Mouse (Mus musculus): ENCODE results near the gene Hacd3. TPM values are rescaled to one million over a fixed set of nuclear protein-coding genes. Genes with fewer than 3 reads are reported as not detected.

Hacd3 gene
- polyA plus RNA-seq, 1 experiment from 2014 or later, result 78.7 TPM

GRCm38 (mm10) chr9:65027241-65027640 lies 5.7 kb upstream of the Hacd3 start:
- Histone ChIP-seq H3K9me3 (no peaks in the 10 kb centered on the region), H3K36me3 (no peaks in the 10 kb centered on the region), H3K27me3 (ENCODE audit: insufficient read depth, poor library complexity, severe bottlenecking) (no peaks in the 10 kb centered on the region), H3K4me3 (no peak overlapping the region), H3K27ac (no peak overlapping the region), H3K4me1 (peaks cover 6% of the 10 kb centered on the region)
- WGBS, result 85% methylated on average over 7 of the region's 7 CpGs
- no peak for DNase-seq (ENCODE audit: low spot score)

GRCm38 (mm10) chr9:65023447-65023846 lies 2.0 kb upstream of the Hacd3 start:
- H3K36me3 ChIP-seq, result no peaks in the 10 kb centered on the region
- no peak for DNase-seq (ENCODE audit: low spot score)
- no peaks in the 10 kb centered on the region for H3K9me3 ChIP-seq
- no peaks in the 10 kb centered on the region for H3K27me3 ChIP-seq (ENCODE audit: insufficient read depth, poor library complexity, severe bottlenecking)
- H3K4me3 ChIP-seq, result no peak overlapping the region
- WGBS, result 87% methylated on average over 3 of the region's 3 CpGs
- H3K4me1 ChIP-seq, result peaks cover 29% of the 10 kb centered on the region
- no peak overlapping the region for H3K27ac ChIP-seq

- DNase-seq (ENCODE audit: low spot score), result no peak
- peaks cover 29% of the 10 kb centered on the region for H3K4me1 ChIP-seq
- no peaks in the 10 kb centered on the region for H3K9me3 ChIP-seq
- H3K27me3 ChIP-seq (ENCODE audit: insufficient read depth, poor library complexity, severe bottlenecking), result no peaks in the 10 kb centered on the region
- H3K4me3 ChIP-seq, result no peak overlapping the region
- H3K36me3 ChIP-seq, result no peaks in the 10 kb centered on the region
- H3K27ac ChIP-seq, result peak overlapping the region; percentile 97; the same call in 1 of the 2 replicates
- WGBS, result 71% methylated on average over 4 of the region's 4 CpGs
Observed at GRCm38 (mm10) chr9:65022580-65023135, 1.2 kb upstream of the Hacd3 start.

GRCm38 (mm10) chr9:65021887-65022579 lies 540 bp upstream of the Hacd3 start:
- peaks cover 30% of the 10 kb centered on the region for H3K4me1 ChIP-seq
- H3K4me3 ChIP-seq, result peak overlapping the region; percentile 83
- no peaks in the 10 kb centered on the region for H3K36me3 ChIP-seq
- DNase-seq (ENCODE audit: low spot score), result no peak
- 23% methylated on average over 9 of the region's 9 CpGs for WGBS
- no peaks in the 10 kb centered on the region for H3K9me3 ChIP-seq
- peak overlapping the region; percentile 97 for H3K27ac ChIP-seq
- H3K27me3 ChIP-seq (ENCODE audit: insufficient read depth, poor library complexity, severe bottlenecking), result no peaks in the 10 kb centered on the region

GRCm38 (mm10) chr9:65020128-65020527 lies 1.4 kb downstream of the Hacd3 start:
- peak overlapping the region; percentile 83 for H3K4me3 ChIP-seq
- 54% methylated on average over 4 of the region's 4 CpGs for WGBS
- peaks cover 46% of the 10 kb centered on the region for H3K4me1 ChIP-seq
- H3K9me3 ChIP-seq, result no peaks in the 10 kb centered on the region
- H3K36me3 ChIP-seq, result no peaks in the 10 kb centered on the region
- H3K27me3 ChIP-seq (ENCODE audit: insufficient read depth, poor library complexity, severe bottlenecking), result no peaks in the 10 kb centered on the region
- no peak overlapping the region for H3K27ac ChIP-seq
- no peak for DNase-seq (ENCODE audit: low spot score)

- H3K4me1 ChIP-seq, result peaks cover 46% of the 10 kb centered on the region
- DNase-seq (ENCODE audit: low spot score), result no peak
Observed at GRCm38 (mm10) chr9:65019146-65019545, 2.3 kb downstream of the Hacd3 start.

GRCm38 (mm10) chr9:65018588-65019121 lies 2.8 kb downstream of the Hacd3 start:
- 78% methylated on average over 3 of the region's 3 CpGs for WGBS
- peaks cover 46% of the 10 kb centered on the region for H3K4me1 ChIP-seq
- no peak overlapping the region for H3K27ac ChIP-seq
- no peaks in the 10 kb centered on the region for H3K27me3 ChIP-seq (ENCODE audit: insufficient read depth, poor library complexity, severe bottlenecking)
- H3K9me3 ChIP-seq, result no peaks in the 10 kb centered on the region
- no peak for DNase-seq (ENCODE audit: low spot score)
- no peak overlapping the region for H3K4me3 ChIP-seq
- no peaks in the 10 kb centered on the region for H3K36me3 ChIP-seq

More at GRCm38 (mm10) chr9:65019146-65019545, 2.3 kb downstream of the Hacd3 start:
- Histone ChIP-seq H3K9me3 (no peaks in the 10 kb centered on the region), H3K27ac (no peak overlapping the region), H3K27me3 (ENCODE audit: insufficient read depth, poor library complexity, severe bottlenecking) (no peaks in the 10 kb centered on the region), H3K4me3 (no peak overlapping the region), H3K36me3 (no peaks in the 10 kb centered on the region)
- 48% methylated on average over 3 of the region's 3 CpGs for WGBS

- Histone ChIP-seq H3K27me3 (ENCODE audit: insufficient read depth, poor library complexity, severe bottlenecking) (no peaks in the 10 kb centered on the region), H3K4me1 (peaks cover 46% of the 10 kb centered on the region), H3K36me3 (no peaks in the 10 kb centered on the region), H3K9me3 (no peaks in the 10 kb centered on the region), H3K4me3 (no peak overlapping the region), H3K27ac (no peak overlapping the region)
- WGBS, result 85% methylated on average over 4 of the region's 4 CpGs
- DNase-seq (ENCODE audit: low spot score), result no peak
Observed at GRCm38 (mm10) chr9:65017896-65018295, 3.6 kb downstream of the Hacd3 start.

GRCm38 (mm10) chr9:65016978-65017827 lies 4.3 kb downstream of the Hacd3 start:
- H3K27me3 ChIP-seq (ENCODE audit: insufficient read depth, poor library complexity, severe bottlenecking), result no peaks in the 10 kb centered on the region
- no peak overlapping the region for H3K4me3 ChIP-seq
- no peak for DNase-seq (ENCODE audit: low spot score)
- 86% methylated on average over 16 of the region's 16 CpGs for WGBS
- H3K9me3 ChIP-seq, result no peaks in the 10 kb centered on the region
- no peak overlapping the region for H3K27ac ChIP-seq
- peaks cover 44% of the 10 kb centered on the region for H3K4me1 ChIP-seq
- no peaks in the 10 kb centered on the region for H3K36me3 ChIP-seq

- DNase-seq (ENCODE audit: low spot score), result no peak
- Histone ChIP-seq H3K4me3 (no peak overlapping the region), H3K4me1 (peaks cover 37% of the 10 kb centered on the region), H3K36me3 (no peaks in the 10 kb centered on the region), H3K27me3 (ENCODE audit: insufficient read depth, poor library complexity, severe bottlenecking) (no peaks in the 10 kb centered on the region), H3K9me3 (no peaks in the 10 kb centered on the region), H3K27ac (no peak overlapping the region)
- 83% methylated on average over 4 of the region's 4 CpGs for WGBS
Observed at GRCm38 (mm10) chr9:65016241-65016977, 5.1 kb downstream of the Hacd3 start.

- Histone ChIP-seq H3K36me3 (no peaks in the 10 kb centered on the region), H3K4me1 (peaks cover 39% of the 10 kb centered on the region), H3K4me3 (no peak overlapping the region; the same call in 1 of the 2 replicates), H3K27me3 (ENCODE audit: insufficient read depth, poor library complexity, severe bottlenecking) (no peaks in the 10 kb centered on the region), H3K27ac (no peak overlapping the region), H3K9me3 (no peaks in the 10 kb centered on the region)
- WGBS, result 54% methylated on average over 7 of the region's 7 CpGs
- no peak for DNase-seq (ENCODE audit: low spot score)
Observed at GRCm38 (mm10) chr9:65015461-65016222, 5.9 kb downstream of the Hacd3 start.

GRCm38 (mm10) chr9:65011304-65011703 lies 10.2 kb downstream of the Hacd3 start:
- no peaks in the 10 kb centered on the region for H3K27me3 ChIP-seq (ENCODE audit: insufficient read depth, poor library complexity, severe bottlenecking)
- H3K9me3 ChIP-seq, result no peaks in the 10 kb centered on the region
- no peak overlapping the region for H3K4me3 ChIP-seq
- 53% methylated on average over 6 of the region's 6 CpGs for WGBS
- no peak for DNase-seq (ENCODE audit: low spot score)
- peaks cover 15% of the 10 kb centered on the region for H3K4me1 ChIP-seq
- no peak overlapping the region for H3K27ac ChIP-seq
- H3K36me3 ChIP-seq, result peaks cover 28% of the 10 kb centered on the region
